Mouse (Mus musculus): ENCODE data around the gene Shq1. TPM values are rescaled to one million over a fixed set of nuclear protein-coding genes. Genes with fewer than 3 reads are reported as not detected.

Gene Shq1
- 1 to 10 TPM; 6.4 to 6.5 TPM for total RNA-seq (2021)
- long read RNA-seq, partial matches to known transcripts: 1 of 6 reads
- long read RNA-seq, other reads (novel, unspliced or antisense): 1 of 6 reads

- DNase-seq (ENCODE audit: low spot score in 2 of 2): peak; percentile 85 to 94
Observed at GRCm38 (mm10) chr6:100670880-100671344, at the start of gene Shq1. Gene Shq1, minus strand, starts transcription at chr6:100671157.

GRCm38 (mm10) chr6:100720098-100720501 is 49.1 kb upstream of the Shq1 start:
- no peak for DNase-seq (ENCODE audit: low spot score in 2 of 2)

DNA sequence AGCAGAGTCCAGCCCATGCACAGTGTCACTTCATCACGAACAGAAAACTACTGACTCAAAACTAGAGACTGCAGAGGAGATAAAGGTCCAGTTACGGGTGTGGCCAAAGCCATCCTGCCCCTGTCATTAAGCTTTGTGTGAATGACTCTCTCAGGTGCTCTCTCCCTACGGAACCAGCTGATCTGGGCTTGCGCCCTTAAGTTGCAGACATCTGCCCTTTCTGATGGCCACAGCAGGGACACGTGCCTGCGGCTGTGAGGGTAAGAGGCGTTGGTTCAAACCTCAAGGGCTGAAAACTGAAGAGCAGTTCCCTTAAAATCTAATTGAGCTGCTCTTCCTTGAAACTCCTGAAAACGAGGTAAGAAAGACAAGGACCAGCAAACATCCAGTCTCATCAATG is 45.9 kb upstream of the Shq1 start:
- no peak for DNase-seq (ENCODE audit: low spot score in 2 of 2)

DNA sequence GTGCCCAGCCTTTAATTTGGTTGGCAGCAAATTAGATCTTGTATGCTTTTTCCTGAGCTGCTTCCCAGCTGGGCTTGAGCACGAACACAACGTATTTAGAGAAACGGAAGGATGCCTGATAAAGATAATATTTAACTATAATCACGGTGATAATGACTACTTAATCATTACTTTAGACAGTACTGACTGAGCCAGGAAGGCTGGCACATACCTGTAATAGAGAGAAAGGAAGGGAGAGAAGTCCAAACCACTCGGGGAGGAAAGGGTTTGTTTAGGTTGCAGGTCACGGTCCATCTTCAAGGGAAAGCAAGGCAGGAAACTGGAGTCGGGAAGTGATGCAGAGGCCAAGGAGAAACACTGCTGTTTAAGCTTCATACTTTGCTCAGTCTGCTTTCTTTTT is 45.2 kb upstream of the Shq1 start:
- no peak for DNase-seq (ENCODE audit: low spot score in 2 of 2)

DNA sequence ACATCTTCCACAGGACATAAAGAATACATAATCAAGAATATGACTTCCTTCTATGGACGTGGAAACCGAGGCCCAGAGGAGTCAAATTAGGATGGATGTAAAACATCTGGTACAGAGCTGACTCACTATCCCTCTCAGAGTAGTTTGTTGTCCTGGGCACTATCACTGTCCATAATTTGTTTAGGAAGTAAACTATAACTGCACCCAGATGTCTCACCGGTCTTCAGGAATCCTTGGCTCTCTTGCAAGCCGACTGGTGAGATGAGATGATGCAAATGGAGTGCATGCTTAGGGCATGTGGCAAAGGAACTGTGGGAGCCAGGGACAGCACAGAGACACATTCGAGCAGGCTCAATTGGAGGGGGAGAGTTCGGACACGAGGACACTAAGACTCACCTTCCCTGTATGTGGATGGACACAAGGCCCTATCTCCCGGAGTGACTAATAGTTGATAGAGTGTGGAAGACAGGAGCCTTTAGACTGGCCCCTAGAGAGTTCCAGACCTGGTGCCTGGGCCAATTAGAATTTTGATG is 44.4 kb upstream of the Shq1 start:
- no peak for DNase-seq (ENCODE audit: low spot score in 2 of 2)

DNA sequence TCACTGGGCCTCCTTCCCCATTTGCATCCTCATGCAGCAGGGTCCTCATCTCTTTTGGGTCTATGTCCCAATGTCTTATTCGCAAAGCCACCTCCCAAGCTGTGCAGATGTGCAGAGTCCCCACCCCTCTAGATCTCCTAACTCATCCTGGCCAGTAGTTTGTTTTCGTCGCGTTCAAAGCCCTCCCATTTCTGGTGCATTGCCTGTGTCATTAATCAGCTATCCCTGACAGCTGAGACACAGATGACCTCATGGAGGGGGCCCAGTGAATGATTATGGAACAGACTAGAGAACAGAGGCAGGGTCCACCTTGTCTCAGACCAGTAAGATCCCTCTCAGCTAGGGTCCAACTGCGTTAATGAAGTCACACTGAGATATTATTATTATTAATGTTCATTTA is 39.9 kb upstream of the Shq1 start:
- DNase-seq (ENCODE audit: low spot score in 2 of 2): no peak

GRCm38 (mm10) chr6:100710170-100710569 is 39.2 kb upstream of the Shq1 start:
- DNase-seq (ENCODE audit: low spot score in 2 of 2): no peak

- peak in 1 of 2 experiments; percentile 30 for DNase-seq (ENCODE audit: low spot score in 2 of 2)
Observed at GRCm38 (mm10) chr6:100709483-100709882, 38.5 kb upstream of the Shq1 start.

DNA sequence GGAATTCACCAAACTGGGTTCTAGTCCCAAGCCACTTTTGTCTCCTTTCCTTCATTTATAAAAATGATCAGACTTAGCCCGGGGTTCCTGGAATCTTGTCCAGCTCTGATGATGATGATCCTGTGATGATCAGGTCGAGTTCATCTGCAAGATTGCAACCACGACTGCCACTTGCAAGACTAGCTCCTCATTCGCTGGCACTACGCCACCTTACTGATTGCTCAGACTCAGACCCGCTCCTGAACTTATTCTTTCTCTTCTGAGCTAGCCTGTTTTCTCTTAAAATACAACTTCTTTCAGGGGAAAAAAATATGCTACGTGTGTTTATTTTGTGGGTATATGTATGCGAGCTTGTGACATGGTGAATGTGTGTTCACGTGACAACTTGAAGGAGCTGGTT is 38.0 kb upstream of the Shq1 start:
- DNase-seq (ENCODE audit: low spot score in 2 of 2): no peak

GRCm38 (mm10) chr6:100708248-100708647 is 37.3 kb upstream of the Shq1 start:
- no peak for DNase-seq (ENCODE audit: low spot score in 2 of 2)

- no peak for DNase-seq (ENCODE audit: low spot score in 2 of 2)
Observed at GRCm38 (mm10) chr6:100707557-100707956, 36.6 kb upstream of the Shq1 start.

DNA sequence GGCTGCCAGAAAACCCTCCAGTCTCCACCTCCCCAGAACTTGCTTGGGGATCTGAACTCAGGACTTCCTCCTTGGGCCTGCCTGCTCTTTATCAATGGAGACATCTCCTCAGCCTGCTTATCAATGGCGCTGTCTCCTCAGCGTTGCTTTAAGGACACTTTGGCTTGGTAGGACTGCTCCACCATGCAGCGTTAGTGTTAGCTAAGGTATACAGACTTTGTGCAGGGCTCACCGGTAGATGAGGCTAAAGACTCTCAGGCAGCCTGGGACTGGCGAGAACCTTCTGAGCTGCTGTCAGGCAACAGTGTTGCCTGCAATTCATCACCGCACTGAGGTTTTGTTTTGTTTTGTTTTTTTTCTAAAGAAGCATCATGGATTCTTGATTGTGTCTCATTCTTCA is 35.9 kb upstream of the Shq1 start:
- no peak for DNase-seq (ENCODE audit: low spot score in 2 of 2)

- DNase-seq (ENCODE audit: low spot score in 2 of 2): no peak
Observed at GRCm38 (mm10) chr6:100705366-100705811, 34.4 kb upstream of the Shq1 start.

GRCm38 (mm10) chr6:100704574-100705365 is 33.8 kb upstream of the Shq1 start, which contains the start of gene Gxylt2:
Gene Gxylt2, plus strand, starts transcription at chr6:100704734.
- peak in 1 of 2 experiments; percentile 41 for DNase-seq (ENCODE audit: low spot score in 2 of 2)

GRCm38 (mm10) chr6:100704197-100704573 is 33.2 kb upstream of the Shq1 start:
- no peak for DNase-seq (ENCODE audit: low spot score in 2 of 2)

- DNase-seq (ENCODE audit: low spot score in 2 of 2): peak in 1 of 2 experiments; percentile 47
Observed at GRCm38 (mm10) chr6:100700774-100701173, 29.8 kb upstream of the Shq1 start.

GRCm38 (mm10) chr6:100699986-100700385 is 29.0 kb upstream of the Shq1 start:
- no peak for DNase-seq (ENCODE audit: low spot score in 2 of 2)

GRCm38 (mm10) chr6:100686341-100686740 is 15.4 kb upstream of the Shq1 start:
- DNase-seq (ENCODE audit: low spot score in 2 of 2): no peak

- DNase-seq (ENCODE audit: low spot score in 2 of 2): no peak
Observed at GRCm38 (mm10) chr6:100678636-100679035, 7.7 kb upstream of the Shq1 start.

DNA sequence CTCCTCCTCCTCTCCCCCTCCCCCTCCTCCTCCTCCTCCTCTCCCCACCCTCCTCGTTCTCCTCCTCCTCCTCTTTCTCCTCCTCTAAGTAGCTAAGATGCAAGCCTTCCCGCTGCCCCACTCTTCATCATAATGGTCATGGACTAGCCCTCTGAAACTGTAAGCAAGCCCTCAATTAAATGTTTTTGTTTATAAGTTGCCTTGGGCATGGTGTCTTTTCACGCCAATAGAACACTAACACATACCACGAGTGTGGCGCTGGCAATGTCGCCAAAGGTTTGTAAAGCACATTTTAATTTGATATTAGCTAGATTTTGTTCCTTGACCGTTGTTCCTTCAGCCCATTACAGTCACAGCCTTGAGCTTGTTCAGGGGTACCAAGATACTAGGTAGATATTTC is 5.5 kb upstream of the Shq1 start:
- no peak for DNase-seq (ENCODE audit: low spot score in 2 of 2)

DNA sequence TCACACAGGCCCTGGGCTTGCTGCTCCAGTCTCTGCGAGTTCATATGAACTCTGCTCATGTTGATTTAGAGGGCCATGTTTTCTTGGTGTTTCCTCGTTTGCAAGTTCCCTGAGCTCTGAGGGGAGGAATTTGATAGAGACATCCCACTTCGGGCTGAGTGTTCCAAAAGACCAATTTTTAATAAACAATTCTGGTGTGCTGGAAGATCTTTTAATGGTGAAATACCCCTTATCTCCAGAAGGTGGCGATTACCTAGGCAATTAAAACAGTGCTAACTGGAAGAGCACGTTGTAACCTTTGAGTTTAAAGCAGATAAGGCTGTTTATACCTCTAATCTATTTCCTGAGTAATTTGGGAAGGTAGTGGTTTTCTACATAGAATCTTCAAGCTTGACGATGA is 4.0 kb upstream of the Shq1 start:
- peak in 1 of 2 experiments; percentile 48 for DNase-seq (ENCODE audit: low spot score in 2 of 2)

GRCm38 (mm10) chr6:100671401-100671800 is 444 bp upstream of the Shq1 start:
- DNase-seq (ENCODE audit: low spot score in 2 of 2): no peak
